Mouse (Mus musculus) cortical plate, adult 2 months (tissue): ENCODE results near the gene G6pc.

ENCODE experiments used
- CTCF ChIP-seq: fragments of 200-500 bp; IDR thresholded peaks from 2 replicates; pipeline ENCODE4 v1.5.1; 2011; ENCODE audit warnings: mild to moderate bottlenecking, control low read depth, low read length; ENCODE audit not compliant: insufficient read depth; ENCODE audit errors: extremely low read depth
- POLR2A ChIP-seq: fragments of 200-500 bp; IDR thresholded peaks from 2 replicates; pipeline ENCODE4 v1.6.1; 2011; ENCODE audit warnings: mild to moderate bottlenecking, low read length, control low read depth; ENCODE audit not compliant: insufficient read depth; ENCODE audit errors: extremely low read depth

- TF ChIP-seq POLR2A: no peak
- peak; percentile 94 for TF ChIP-seq CTCF
These were observed 27.7 kb downstream of the G6pc start for GRCm38 (mm10) chr11:101395110-101395509.
